Mouse (Mus musculus): ENCODE measurements at regions not wholly inside any gene's neighbourhood (a gene's known extent, or its start where the extent isn't known, plus 50 kb on each side); places are given as distances from the start of the nearest gene placed in this dataset.
"Not testable (repeated sequence)": the region's sequence is repeated elsewhere in the genome, so short reads cannot be mapped to it uniquely, and the experiment has no call there.

- Histone ChIP-seq H3K36me3 (ENCODE audit: control insufficient read depth, insufficient read depth, low read length) (no peaks in the 10 kb centered on the region), H3K4me3 (ENCODE audit: low read length) (no peak overlapping the region), H3K27me3 (ENCODE audit: control insufficient read depth, insufficient read depth, low read depth, low read length) (no peaks in the 10 kb centered on the region), H3K4me2 (ENCODE audit: low read depth, low read length) (no peak overlapping the region), H3K9ac (ENCODE audit: low read length) (no peak overlapping the region), H3K4me1 (replicated peaks; ENCODE audit: control insufficient read depth, insufficient read depth, low read length) (no peaks in the 10 kb centered on the region), H3K9me3 (ENCODE audit: control insufficient read depth, low read length) (no peaks in the 10 kb centered on the region), H3K27ac (ENCODE audit: low read length) (no peak overlapping the region)
- 100% methylated on average over 1 of the region's 1 CpGs for WGBS
- ATAC-seq (ENCODE audit: low read depth), result no peak
Measured at GRCm38 (mm10) chr15:8839462-8839861, 128.3 kb upstream of the Ranbp3l start.

- Histone ChIP-seq H3K9me3 (ENCODE audit: control insufficient read depth, low read length) (no peaks in the 10 kb centered on the region), H3K36me3 (ENCODE audit: control insufficient read depth, insufficient read depth, low read length) (no peaks in the 10 kb centered on the region), H3K4me2 (ENCODE audit: low read depth, low read length) (no peak overlapping the region), H3K27ac (ENCODE audit: low read length) (no peak overlapping the region), H3K4me3 (ENCODE audit: low read length) (no peak overlapping the region), H3K9ac (ENCODE audit: low read length) (no peak overlapping the region), H3K27me3 (ENCODE audit: control insufficient read depth, insufficient read depth, low read depth, low read length) (no peaks in the 10 kb centered on the region), H3K4me1 (replicated peaks; ENCODE audit: control insufficient read depth, insufficient read depth, low read length) (no peaks in the 10 kb centered on the region)
- no peak for ATAC-seq (ENCODE audit: low read depth)
- WGBS, result 75% methylated on average over 4 of the region's 4 CpGs
Measured at GRCm38 (mm10) chr15:8834151-8834550, 123.6 kb upstream of the Slc1a3 start.

GRCm38 (mm10) chr15:8832970-8833369, 122.4 kb upstream of the Slc1a3 start:
- Histone ChIP-seq H3K4me3 (ENCODE audit: low read length) (no peak overlapping the region), H3K27me3 (ENCODE audit: control insufficient read depth, insufficient read depth, low read depth, low read length) (no peaks in the 10 kb centered on the region), H3K9me3 (ENCODE audit: control insufficient read depth, low read length) (no peaks in the 10 kb centered on the region), H3K4me2 (ENCODE audit: low read depth, low read length) (no peak overlapping the region), H3K9ac (ENCODE audit: low read length) (no peak overlapping the region), H3K27ac (ENCODE audit: low read length) (no peak overlapping the region), H3K4me1 (replicated peaks; ENCODE audit: control insufficient read depth, insufficient read depth, low read length) (no peaks in the 10 kb centered on the region), H3K36me3 (ENCODE audit: control insufficient read depth, insufficient read depth, low read length) (no peaks in the 10 kb centered on the region)
- 39% methylated on average over 1 of the region's 1 CpGs for WGBS
- no peak for ATAC-seq (ENCODE audit: low read depth)

GRCm38 (mm10) chr15:8831720-8832620, 121.4 kb upstream of the Slc1a3 start:
- Histone ChIP-seq H3K4me1 (replicated peaks; ENCODE audit: control insufficient read depth, insufficient read depth, low read length) (no peaks in the 10 kb centered on the region), H3K27ac (ENCODE audit: low read length) (no peak overlapping the region), H3K9me3 (ENCODE audit: control insufficient read depth, low read length) (no peaks in the 10 kb centered on the region), H3K4me2 (ENCODE audit: low read depth, low read length) (no peak overlapping the region), H3K9ac (ENCODE audit: low read length) (no peak overlapping the region), H3K4me3 (ENCODE audit: low read length) (no peak overlapping the region), H3K36me3 (ENCODE audit: control insufficient read depth, insufficient read depth, low read length) (no peaks in the 10 kb centered on the region), H3K27me3 (ENCODE audit: control insufficient read depth, insufficient read depth, low read depth, low read length) (no peaks in the 10 kb centered on the region)
- 51% methylated on average over 13 of the region's 13 CpGs for WGBS
- ATAC-seq (ENCODE audit: low read depth), result no peak

- 75% methylated on average over 6 of the region's 6 CpGs for WGBS
- Histone ChIP-seq H3K27me3 (ENCODE audit: control insufficient read depth, insufficient read depth, low read depth, low read length) (no peaks in the 10 kb centered on the region), H3K4me3 (ENCODE audit: low read length) (no peak overlapping the region), H3K4me2 (ENCODE audit: low read depth, low read length) (no peak overlapping the region), H3K27ac (ENCODE audit: low read length) (no peak overlapping the region), H3K9ac (ENCODE audit: low read length) (no peak overlapping the region), H3K4me1 (replicated peaks; ENCODE audit: control insufficient read depth, insufficient read depth, low read length) (no peaks in the 10 kb centered on the region), H3K36me3 (ENCODE audit: control insufficient read depth, insufficient read depth, low read length) (no peaks in the 10 kb centered on the region), H3K9me3 (ENCODE audit: control insufficient read depth, low read length) (no peaks in the 10 kb centered on the region)
- no peak for ATAC-seq (ENCODE audit: low read depth)
Measured at GRCm38 (mm10) chr15:8824861-8825260, 114.3 kb upstream of the Slc1a3 start.

- not testable (repeated sequence) for H3K27ac ChIP-seq (ENCODE audit: low read length); H3K4me3 ChIP-seq (ENCODE audit: low read length); H3K9me3 ChIP-seq (ENCODE audit: control insufficient read depth, low read length); H3K9ac ChIP-seq (ENCODE audit: low read length); H3K4me1 ChIP-seq (replicated peaks; ENCODE audit: control insufficient read depth, insufficient read depth, low read length); H3K36me3 ChIP-seq (ENCODE audit: control insufficient read depth, insufficient read depth, low read length); H3K4me2 ChIP-seq (ENCODE audit: low read depth, low read length); ATAC-seq (ENCODE audit: low read depth); H3K27me3 ChIP-seq (ENCODE audit: control insufficient read depth, insufficient read depth, low read depth, low read length)
- WGBS, result 95% methylated on average over 2 of the region's 8 CpGs
Measured at GRCm38 (mm10) chr15:8822795-8823194, 112.2 kb upstream of the Slc1a3 start.

GRCm38 (mm10) chr15:8817542-8817941, 107.0 kb upstream of the Slc1a3 start:
- H3K4me2 ChIP-seq (ENCODE audit: low read depth, low read length), result no peak overlapping the region

GRCm38 (mm10) chr15:8816501-8817368, 106.2 kb upstream of the Slc1a3 start:
- H3K4me2 ChIP-seq (ENCODE audit: low read depth, low read length), result no peak overlapping the region
- ATAC-seq (ENCODE audit: low read depth), result peak; percentile 23; the same call in 1 of the 2 replicates
- 53% methylated on average over 10 of the region's 10 CpGs for WGBS
- no peaks in the 10 kb centered on the region for H3K4me1 ChIP-seq (replicated peaks; ENCODE audit: control insufficient read depth, insufficient read depth, low read length)
- H3K9ac ChIP-seq (ENCODE audit: low read length), result no peak overlapping the region
- H3K36me3 ChIP-seq (ENCODE audit: control insufficient read depth, insufficient read depth, low read length), result no peaks in the 10 kb centered on the region
- no peaks in the 10 kb centered on the region for H3K9me3 ChIP-seq (ENCODE audit: control insufficient read depth, low read length)
- H3K27me3 ChIP-seq (ENCODE audit: control insufficient read depth, insufficient read depth, low read depth, low read length), result no peaks in the 10 kb centered on the region
- no peak overlapping the region for H3K4me3 ChIP-seq (ENCODE audit: low read length)
- H3K27ac ChIP-seq (ENCODE audit: low read length), result no peak overlapping the region

More at GRCm38 (mm10) chr15:8817542-8817941, 107.0 kb upstream of the Slc1a3 start:
- ATAC-seq (ENCODE audit: low read depth), result no peak
- Histone ChIP-seq H3K27me3 (ENCODE audit: control insufficient read depth, insufficient read depth, low read depth, low read length) (no peaks in the 10 kb centered on the region), H3K9me3 (ENCODE audit: control insufficient read depth, low read length) (no peaks in the 10 kb centered on the region), H3K27ac (ENCODE audit: low read length) (no peak overlapping the region), H3K4me1 (replicated peaks; ENCODE audit: control insufficient read depth, insufficient read depth, low read length) (no peaks in the 10 kb centered on the region), H3K4me3 (ENCODE audit: low read length) (no peak overlapping the region), H3K9ac (ENCODE audit: low read length) (no peak overlapping the region), H3K36me3 (ENCODE audit: control insufficient read depth, insufficient read depth, low read length) (no peaks in the 10 kb centered on the region)
- 85% methylated on average over 8 of the region's 8 CpGs for WGBS

GRCm38 (mm10) chr15:8815958-8816357, 105.4 kb upstream of the Slc1a3 start:
- H3K27me3 ChIP-seq (ENCODE audit: control insufficient read depth, insufficient read depth, low read depth, low read length), result no peaks in the 10 kb centered on the region
- H3K4me3 ChIP-seq (ENCODE audit: low read length), result no peak overlapping the region
- no peaks in the 10 kb centered on the region for H3K4me1 ChIP-seq (replicated peaks; ENCODE audit: control insufficient read depth, insufficient read depth, low read length)
- no peaks in the 10 kb centered on the region for H3K36me3 ChIP-seq (ENCODE audit: control insufficient read depth, insufficient read depth, low read length)
- no peaks in the 10 kb centered on the region for H3K9me3 ChIP-seq (ENCODE audit: control insufficient read depth, low read length)
- 56% methylated on average over 2 of the region's 2 CpGs for WGBS
- ATAC-seq (ENCODE audit: low read depth), result no peak
- no peak overlapping the region for H3K9ac ChIP-seq (ENCODE audit: low read length)
- no peak overlapping the region for H3K27ac ChIP-seq (ENCODE audit: low read length)
- H3K4me2 ChIP-seq (ENCODE audit: low read depth, low read length), result no peak overlapping the region

Measured in lung, embryonic 16.5 days (tissue).